Mouse (Mus musculus) ES-E14 (cell line): ENCODE measurements at regions not wholly inside any gene's neighbourhood (a gene's known extent, or its start where the extent isn't known, plus 50 kb on each side); places are given as distances from the start of the nearest gene placed in this dataset.

Experiments
- DNase-seq: peaks from one replicate; pipeline ENCODE4 v3.0.0-alpha.2; 2013; ENCODE audit warnings: low read depth, low spot score
- H3K27ac ChIP-seq: 2 replicates; pipeline ENCODE4 v1.5.1; 2012; ENCODE audit warnings: low read depth, mild to moderate bottlenecking, low read length, moderate library complexity, mixed read lengths; ENCODE audit not compliant: poor library complexity, insufficient read depth, severe bottlenecking
- H3K36me3 ChIP-seq: 2 replicates; pipeline ENCODE4 v1.6.1; 2012; ENCODE audit warnings: mild to moderate bottlenecking, low read length, moderate library complexity, mixed read lengths; ENCODE audit not compliant: control insufficient read depth, poor library complexity, insufficient read depth, severe bottlenecking
- H3K4me1 ChIP-seq, 2 experiments: fragments of 150-350 bp in 1 of 2; sonication (generic) in 1 of 2; 2 replicates each; pipeline ENCODE4 v1.6.1; 2012; ENCODE audit warnings: low read length in 2 of 2, mild to moderate bottlenecking in 1 of 2, mixed read lengths in 1 of 2; ENCODE audit not compliant: control insufficient read depth in 2 of 2, insufficient read depth in 2 of 2, poor library complexity in 1 of 2
- H3K4me3 ChIP-seq, 2 experiments: fragments of 150-350 bp in 1 of 2; sonication (generic) in 1 of 2; 2 replicates each; pipeline ENCODE4 v1.5.1; 2012; ENCODE audit warnings: low read length in 2 of 2, low read depth in 1 of 2, mild to moderate bottlenecking in 1 of 2, mixed read lengths in 1 of 2; ENCODE audit not compliant: insufficient read depth in 1 of 2, poor library complexity in 1 of 2, severe bottlenecking in 1 of 2
- H3K9ac ChIP-seq: 2 replicates; pipeline ENCODE4 v1.6.1; 2012; ENCODE audit warnings: low read depth, mild to moderate bottlenecking, low read length, mixed read lengths; ENCODE audit not compliant: poor library complexity, insufficient read depth, severe bottlenecking
- H3K9me3 ChIP-seq: fragments of 150-350 bp; sonication (generic); 2 replicates; pipeline ENCODE4 v1.6.1; 2012; ENCODE audit warnings: low read depth, mild to moderate bottlenecking, low read length; ENCODE audit not compliant: control insufficient read depth, insufficient read depth
- CHD2 ChIP-seq: IDR thresholded peaks from 2 replicates; pipeline ENCODE4 v1.6.1; 2014; ENCODE audit warnings: mild to moderate bottlenecking, low read depth, low read length, inconsistent platforms
- HCFC1 ChIP-seq: IDR thresholded peaks from 2 replicates; pipeline ENCODE4 v1.6.1; 2012; ENCODE audit warnings: low read length, inconsistent platforms, borderline replicate concordance; ENCODE audit not compliant: insufficient read depth
- MAFK ChIP-seq: IDR thresholded peaks from 2 replicates; pipeline ENCODE4 v1.6.1; 2014; ENCODE audit warnings: mild to moderate bottlenecking, low read depth, low read length, inconsistent platforms; ENCODE audit not compliant: insufficient read depth
- ZC3H11A ChIP-seq: IDR thresholded peaks from 2 replicates; pipeline ENCODE4 v1.6.1; 2012; ENCODE audit warnings: low read depth, mild to moderate bottlenecking, inconsistent platforms, low read length, borderline replicate concordance
- ZNF384 ChIP-seq: IDR thresholded peaks from 2 replicates; pipeline ENCODE4 v1.6.1; 2012; ENCODE audit warnings: low read depth, low read length, inconsistent platforms
- in situ Hi-C, 2 experiments: fragments of 600-800 bp; cut with MboI; formaldehyde crosslinking; loops; one replicate each; pipeline ENCODE4 v1.15.1; 2025; ENCODE audit warnings: low sequenced_read_pairs in 2 of 2, inconsistent platforms in 1 of 2; ENCODE audit not compliant: unreplicated experiment in 2 of 2

DNA sequence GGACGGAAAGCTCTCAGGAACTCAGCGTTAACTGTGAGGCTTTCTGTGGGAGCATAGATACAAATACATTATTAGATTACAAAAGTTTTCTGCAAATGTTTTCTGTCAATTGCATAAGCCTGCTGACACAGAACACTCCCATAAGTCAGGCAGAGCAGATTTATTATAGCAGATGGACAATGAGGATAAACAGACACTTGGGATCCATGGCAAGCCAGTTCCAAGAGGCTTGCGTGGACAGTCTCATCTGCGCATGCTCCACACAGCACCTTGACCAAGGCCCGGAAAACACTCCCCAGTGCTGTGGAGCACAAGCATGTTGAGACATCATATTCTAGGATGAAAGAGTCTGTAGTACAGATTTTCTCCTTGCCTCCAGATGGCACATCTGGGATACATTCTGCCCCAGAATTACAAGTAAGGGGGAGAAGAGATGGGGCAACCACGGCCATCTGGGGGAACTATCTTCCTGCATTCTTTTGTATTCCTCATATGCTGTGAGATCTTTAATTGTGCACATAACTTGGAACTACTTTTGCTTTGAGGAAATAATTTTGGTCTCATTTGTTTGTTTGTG, 62.7 kb upstream of the Kiz start:
- Histone ChIP-seq H3K4me1 (no peaks in the 10 kb centered on the region), H3K27ac (no peak overlapping the region), H3K9ac (no peak overlapping the region), H3K36me3 (no peaks in the 10 kb centered on the region), H3K9me3 (peaks cover 2% of the 10 kb centered on the region; the same call in 1 of the 2 replicates), H3K4me3 (no peak overlapping the region)
- in situ Hi-C loops, result no loop called here
- TF ChIP-seq CHD2 (no peak), HCFC1 (no peak), ZC3H11A (no peak), MAFK (no peak), ZNF384 (no peak)
- no peak for DNase-seq

DNA sequence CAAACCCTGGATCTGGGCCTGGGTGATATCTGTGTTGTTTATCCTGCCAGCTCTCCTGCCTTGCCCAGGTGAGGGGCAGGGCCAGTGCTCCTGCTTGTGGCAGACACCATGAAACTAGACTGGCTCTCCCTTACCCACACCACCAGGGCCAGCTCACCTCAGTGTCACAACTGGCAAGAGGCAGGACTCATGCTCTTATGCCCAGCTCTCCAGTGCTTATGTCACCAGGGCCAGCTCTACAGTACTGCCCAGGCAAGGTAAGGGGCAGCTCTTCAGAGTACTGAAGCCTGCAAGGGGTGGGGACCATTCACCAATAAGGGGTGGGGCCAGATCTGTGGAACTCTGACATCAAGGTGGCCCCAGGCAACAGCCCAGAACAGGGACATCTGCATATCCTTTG, 52.7 kb upstream of the Kiz start:
- H3K9ac ChIP-seq, result no peak overlapping the region
- no peak for DNase-seq
- no peaks in the 10 kb centered on the region for H3K36me3 ChIP-seq
- no peaks in the 10 kb centered on the region for H3K9me3 ChIP-seq
- no peak overlapping the region for H3K4me3 ChIP-seq
- in situ Hi-C loops, result no loop called here
- TF ChIP-seq CHD2 (no peak), HCFC1 (no peak), ZNF384 (no peak), MAFK (no peak), ZC3H11A (no peak)
- no peak overlapping the region for H3K27ac ChIP-seq
- H3K4me1 ChIP-seq, result peaks cover 0 to 5% of the 10 kb centered on the region in 2 experiments; a peak in 1 of 4 replicates
